Mouse (Mus musculus) spleen, postnatal 14 days (tissue): ENCODE measurements around the gene Ets1.

Experiments used
- DNase-seq, 2 experiments: peaks; one replicate each; pipeline ENCODE4 v3.0.0; 2021 to 2022; ENCODE audit warnings: low spot score in 2 of 2

The Ets1 gene

GRCm38 (mm10) chr9:32666611-32667517 is 30.8 kb downstream of the Ets1 start:
- no peak for DNase-seq

DNA sequence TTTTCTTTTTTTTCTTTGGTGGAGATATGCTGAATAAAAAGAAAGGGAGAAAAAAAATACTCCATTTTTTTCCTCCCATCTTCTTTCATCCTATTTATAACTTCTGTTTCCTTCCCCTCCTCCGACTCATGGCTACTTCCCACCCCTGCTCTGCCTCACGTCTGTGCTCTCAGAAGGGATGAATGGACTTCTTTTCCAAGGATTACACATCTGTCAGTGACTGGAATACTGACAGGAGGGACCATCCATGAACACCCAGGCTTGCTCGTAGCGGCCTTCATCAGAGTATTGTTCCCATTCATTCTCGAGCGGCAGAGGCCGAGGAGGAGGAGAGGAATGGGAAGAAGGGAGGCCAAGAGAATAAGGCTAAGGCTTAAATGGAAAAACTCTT is 31.5 kb downstream of the Ets1 start:
- DNase-seq = no peak

DNA sequence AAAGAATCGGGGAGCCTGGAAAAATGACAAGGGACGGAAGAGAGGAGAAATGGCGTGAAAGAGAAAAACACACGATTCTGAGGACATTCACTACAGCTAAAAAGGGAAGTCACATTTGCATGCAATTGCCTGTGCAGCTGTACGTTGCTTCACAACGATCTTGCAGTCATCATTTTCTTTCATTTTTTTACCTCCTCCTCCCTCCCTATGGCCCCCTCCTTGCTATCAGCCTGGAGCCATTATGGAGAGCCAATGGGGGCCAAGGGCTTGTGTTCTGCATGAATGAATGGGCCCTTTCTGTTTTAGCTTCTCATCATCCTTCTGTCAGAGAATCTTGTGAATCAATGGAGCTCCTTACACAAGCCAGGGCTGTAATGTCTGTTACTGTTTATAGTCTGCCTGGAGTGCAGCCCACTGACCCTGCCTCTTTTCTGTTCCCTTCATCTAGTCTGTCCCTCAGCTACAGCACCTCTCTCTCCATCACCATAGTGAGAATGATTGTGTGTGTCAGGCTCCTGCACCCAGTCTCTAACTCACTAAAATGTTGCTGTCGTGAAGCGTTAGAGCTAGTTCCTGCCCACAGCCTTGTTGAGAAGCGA is 32.2 kb downstream of the Ets1 start:
- DNase-seq = no peak

DNA sequence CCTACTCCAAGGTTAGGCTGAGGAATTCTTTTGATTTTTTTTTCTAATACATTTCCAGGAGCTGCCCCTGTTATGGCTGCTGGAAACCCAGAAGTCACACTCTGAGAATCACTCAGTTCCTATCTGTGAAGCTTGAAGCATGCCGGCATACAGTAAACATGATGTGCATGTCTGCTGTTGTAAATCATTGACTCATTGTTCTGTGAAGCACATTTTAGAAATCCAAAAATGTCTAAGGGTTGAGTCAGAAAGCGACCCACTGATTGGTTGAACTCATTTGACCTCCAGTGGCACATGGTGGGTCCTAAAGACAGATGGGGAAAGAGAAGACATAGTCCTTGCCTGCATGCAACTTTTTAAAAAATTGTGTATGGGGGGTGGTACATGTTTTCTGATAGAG is 33.4 kb downstream of the Ets1 start:
- no peak for DNase-seq

GRCm38 (mm10) chr9:32671970-32672859 is 36.2 kb downstream of the Ets1 start:
- peak; percentile 33 to 50 for DNase-seq

- no peak for DNase-seq
Measured at GRCm38 (mm10) chr9:32673923-32674322, 37.9 kb downstream of the Ets1 start.

- DNase-seq = no peak
Measured at GRCm38 (mm10) chr9:32675671-32676409, 39.8 kb downstream of the Ets1 start.

DNA sequence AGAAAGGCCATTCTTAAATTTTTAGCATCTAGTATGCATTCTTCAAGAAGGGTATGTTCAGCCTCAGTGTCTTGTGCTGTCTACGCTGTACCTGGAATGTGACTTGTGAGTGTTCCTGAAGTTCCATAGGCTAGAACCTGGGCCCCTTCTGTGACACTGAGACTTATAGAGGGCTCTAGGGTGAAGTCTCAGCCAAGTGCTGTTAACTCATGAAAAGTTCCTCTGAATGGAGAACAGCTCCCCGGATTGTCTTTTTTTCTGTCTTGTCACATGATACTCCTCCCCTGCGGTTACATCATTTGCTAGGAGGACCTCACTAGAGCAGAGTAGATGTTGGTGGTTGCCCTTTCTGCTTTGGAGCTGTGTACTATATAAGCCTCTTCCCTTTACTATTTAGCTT is 40.5 kb downstream of the Ets1 start:
- DNase-seq = no peak

- no peak for DNase-seq
Measured at GRCm38 (mm10) chr9:32677646-32678045, 41.6 kb downstream of the Ets1 start.

- no peak for DNase-seq
Measured at GRCm38 (mm10) chr9:32678120-32678757, 42.2 kb downstream of the Ets1 start.

DNA sequence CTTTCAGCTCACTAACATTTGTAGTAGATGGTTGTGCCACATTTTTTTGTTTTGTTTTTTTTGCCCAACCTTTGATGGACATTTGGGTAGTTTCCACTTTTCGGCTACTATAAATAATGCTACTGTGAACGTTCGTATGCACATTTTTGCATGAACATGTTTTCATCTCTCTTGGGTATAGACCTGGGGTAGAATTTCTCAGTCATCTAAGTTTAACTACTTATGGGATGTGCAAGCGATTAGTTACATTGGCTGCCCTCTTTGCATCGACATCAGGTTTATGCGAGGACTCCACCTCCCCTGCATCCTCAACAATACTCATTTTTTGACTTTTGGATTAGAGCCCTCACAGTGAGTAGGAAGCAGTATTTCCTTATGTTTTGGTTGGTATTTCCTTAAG is 43.5 kb downstream of the Ets1 start:
- no peak for DNase-seq

DNA sequence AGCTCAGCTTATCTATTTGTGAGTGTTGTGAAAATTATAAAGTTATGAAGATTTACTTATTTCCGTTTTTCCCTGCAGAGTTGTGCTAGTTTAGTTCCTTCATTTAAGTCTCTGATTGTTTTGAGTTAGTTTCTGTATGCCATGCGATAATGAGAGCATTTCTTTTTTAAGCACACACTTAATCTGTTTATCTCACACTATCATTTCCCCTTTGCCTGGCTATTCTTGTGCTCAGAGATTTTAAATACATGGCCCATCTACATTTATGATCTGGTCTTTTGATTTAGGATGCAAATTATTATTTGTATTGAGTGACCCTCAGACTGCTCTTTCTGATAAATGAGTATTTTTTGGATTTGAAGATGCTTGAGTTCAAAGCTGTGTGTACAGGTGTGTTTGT is 44.2 kb downstream of the Ets1 start:
- DNase-seq = no peak

GRCm38 (mm10) chr9:32685793-32686558 is 50.0 kb downstream of the Ets1 start:
- DNase-seq = no peak

DNA sequence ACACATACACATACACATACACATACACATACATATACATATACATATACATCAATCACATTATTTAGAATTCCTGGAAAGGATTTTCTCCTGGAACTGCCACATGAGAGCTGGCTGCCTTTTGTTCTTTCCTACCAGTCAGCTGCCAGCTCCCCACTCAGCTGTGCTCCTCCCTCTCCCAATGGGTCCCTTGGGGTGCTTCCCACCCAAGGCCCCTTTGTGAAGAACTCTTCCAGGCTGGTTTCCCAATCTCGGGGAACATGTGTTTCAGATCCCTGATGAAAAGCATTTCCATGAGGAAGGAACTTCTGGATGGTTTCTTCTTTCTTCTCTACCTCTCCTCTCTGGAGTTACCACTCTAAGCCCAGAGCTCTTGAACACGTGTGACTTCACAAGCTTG is 52.3 kb downstream of the Ets1 start:
- no peak for DNase-seq

DNA sequence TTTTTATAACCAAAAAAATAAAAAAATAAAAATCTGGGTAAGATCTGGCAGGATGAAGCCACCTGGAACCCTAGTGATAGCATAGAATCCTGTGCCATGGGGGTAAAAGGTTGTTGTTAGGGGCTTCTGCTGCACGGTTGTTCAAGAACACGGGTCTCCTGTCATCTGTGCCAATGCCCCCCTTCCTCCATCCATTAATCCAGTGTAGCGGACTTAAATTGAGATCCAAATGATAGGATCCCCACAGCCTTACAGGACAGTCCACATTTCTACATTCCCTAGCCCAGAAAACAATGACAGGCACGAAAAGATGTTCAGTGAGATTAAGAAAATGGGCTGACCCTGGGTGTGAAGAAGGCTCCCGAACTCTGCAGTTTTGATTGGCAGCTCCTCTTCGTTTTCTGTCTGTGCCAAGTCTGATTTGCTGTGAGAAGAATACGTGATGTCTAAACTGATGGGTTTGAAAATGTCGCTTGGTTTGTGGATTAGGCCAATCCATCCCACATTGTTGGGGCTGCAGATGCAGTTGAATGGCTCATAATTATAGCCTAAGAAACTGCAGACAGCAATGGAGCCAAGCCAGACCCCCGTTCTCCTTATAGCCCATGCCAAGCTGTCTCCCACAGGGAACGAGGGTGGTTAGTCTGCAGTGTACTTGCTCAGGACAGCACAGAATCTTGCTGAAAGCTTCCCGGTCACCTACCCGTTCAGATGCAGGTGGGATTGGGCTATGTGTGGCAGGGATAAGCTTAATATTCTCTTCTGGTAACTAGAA is 55.3 kb downstream of the Ets1 start:
- DNase-seq = no peak

GRCm38 (mm10) chr9:32692944-32693343 is 56.9 kb downstream of the Ets1 start:
- DNase-seq = no peak

GRCm38 (mm10) chr9:32693411-32693810 is 57.4 kb downstream of the Ets1 start:
- no peak for DNase-seq

DNA sequence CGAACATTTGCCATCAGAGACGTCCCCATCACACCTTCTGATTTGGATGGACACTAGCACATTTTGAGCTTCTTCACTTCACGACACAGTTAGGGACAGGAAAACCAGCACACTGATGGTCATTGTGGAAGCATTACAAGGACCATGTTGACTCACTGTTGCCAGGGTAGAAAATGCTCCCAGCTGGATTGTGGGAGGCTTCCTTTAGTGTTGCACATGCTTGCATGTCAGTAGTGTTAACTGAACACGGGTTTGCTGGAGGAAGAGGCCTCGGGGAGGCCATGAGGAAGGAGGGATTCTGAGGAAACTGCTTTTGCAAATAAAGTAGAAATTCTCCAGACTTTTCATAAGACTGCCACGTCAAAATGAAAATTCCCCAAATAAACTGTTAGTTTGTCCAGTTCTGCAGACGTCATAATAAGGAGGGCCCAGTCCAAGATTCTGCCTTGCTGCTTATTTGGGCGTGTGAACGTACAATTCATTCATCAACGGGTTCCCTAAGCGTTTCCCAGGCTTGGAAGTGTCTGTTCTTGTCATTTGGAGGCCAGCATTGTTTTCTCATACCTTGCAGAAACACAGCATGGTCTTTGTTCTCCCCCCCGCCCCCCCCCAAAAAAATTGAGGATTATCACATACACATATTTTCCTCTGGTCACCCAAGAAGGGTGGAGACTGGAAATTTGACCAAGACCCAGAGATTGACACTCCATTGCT is 58.2 kb downstream of the Ets1 start:
- no peak for DNase-seq

DNA sequence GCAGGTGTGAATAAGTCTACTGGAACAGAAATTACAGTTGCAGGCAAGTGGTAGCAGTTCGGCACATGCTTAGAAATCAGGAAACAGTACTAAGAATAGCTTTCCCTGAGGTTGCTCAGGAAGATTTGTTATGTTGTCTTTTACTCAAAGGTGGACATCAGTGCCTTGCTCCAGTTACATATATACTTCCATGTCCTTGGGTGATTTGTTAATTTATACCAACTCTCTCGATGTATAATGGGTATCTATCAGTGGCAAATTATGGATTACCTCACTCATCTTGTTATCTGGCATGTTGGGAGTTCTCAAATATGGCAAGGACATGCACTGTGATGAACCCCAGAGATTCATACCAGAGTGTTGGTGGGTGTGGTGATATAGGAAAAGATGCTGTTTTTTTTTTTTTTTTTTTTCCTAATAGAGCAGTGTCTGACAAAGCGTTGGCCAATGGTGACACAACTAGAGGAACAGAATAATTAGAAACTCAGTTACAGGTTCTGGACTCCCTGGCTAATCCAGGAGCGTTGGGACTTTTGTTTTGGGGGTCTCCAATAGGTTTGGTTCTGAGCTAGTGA is 59.0 kb downstream of the Ets1 start:
- no peak for DNase-seq
